Mouse (Mus musculus) frontal cortex, postnatal 25 days (tissue): ENCODE results near the gene Pcsk5.
"Not testable (repeated sequence)": the region's sequence is repeated elsewhere in the genome, so short reads cannot be mapped to it uniquely, and the experiment has no call there.

Experiments used
- DNase-seq, 2 experiments: peaks; one replicate each; pipeline ENCODE4 v3.0.0; 2022; ENCODE audit warnings: low spot score in 2 of 2

Pcsk5 gene

GRCm38 (mm10) chr19:17482126-17482790 is 355.2 kb downstream of the Pcsk5 start:
- DNase-seq = no peak

GRCm38 (mm10) chr19:17479471-17479870 is 358.0 kb downstream of the Pcsk5 start:
- DNase-seq = no peak

GRCm38 (mm10) chr19:17476021-17476420 is 361.4 kb downstream of the Pcsk5 start:
- DNase-seq = no peak

- DNase-seq = not testable (repeated sequence)
These were observed 364.3 kb downstream of the Pcsk5 start for GRCm38 (mm10) chr19:17473138-17473537.

- DNase-seq = no peak
These were observed 365.6 kb downstream of the Pcsk5 start for GRCm38 (mm10) chr19:17471861-17472260.

- no peak for DNase-seq
These were observed 366.2 kb downstream of the Pcsk5 start for GRCm38 (mm10) chr19:17471196-17471595.

GRCm38 (mm10) chr19:17467556-17468211 is 369.7 kb downstream of the Pcsk5 start:
- no peak for DNase-seq

GRCm38 (mm10) chr19:17452001-17452400 is 385.4 kb downstream of the Pcsk5 start:
- no peak for DNase-seq

GRCm38 (mm10) chr19:17443581-17443980 is 393.9 kb downstream of the Pcsk5 start:
- no peak for DNase-seq

- DNase-seq = no peak
These were observed 397.8 kb downstream of the Pcsk5 start for GRCm38 (mm10) chr19:17439476-17440189.

GRCm38 (mm10) chr19:17436651-17437050 is 400.8 kb downstream of the Pcsk5 start:
- DNase-seq = no peak

- no peak for DNase-seq
These were observed 408.9 kb downstream of the Pcsk5 start for GRCm38 (mm10) chr19:17428561-17428914.

- DNase-seq = no peak
These were observed 409.4 kb downstream of the Pcsk5 start for GRCm38 (mm10) chr19:17427824-17428560.

- DNase-seq = no peak
These were observed 414.1 kb downstream of the Pcsk5 start for GRCm38 (mm10) chr19:17423306-17423705.

GRCm38 (mm10) chr19:17417855-17418254 is 419.6 kb downstream of the Pcsk5 start:
- DNase-seq = no peak

- DNase-seq = no peak
These were observed 424.4 kb downstream of the Pcsk5 start for GRCm38 (mm10) chr19:17412915-17413459.

GRCm38 (mm10) chr19:17410465-17411065 is 426.9 kb downstream of the Pcsk5 start:
- DNase-seq = no peak

- DNase-seq = no peak
These were observed 428.1 kb downstream of the Pcsk5 start for GRCm38 (mm10) chr19:17409351-17409750.

- no peak for DNase-seq
These were observed 428.8 kb downstream of the Pcsk5 start for GRCm38 (mm10) chr19:17408591-17408990.

GRCm38 (mm10) chr19:17406823-17407222 is 430.6 kb downstream of the Pcsk5 start:
- no peak for DNase-seq

- no peak for DNase-seq
These were observed 434.3 kb downstream of the Pcsk5 start for GRCm38 (mm10) chr19:17403175-17403574.
